Mouse (Mus musculus) embryonic fibroblast, embryonic 13.5 days (primary cell): Measurements from ENCODE around the gene Ube2j2.

ENCODE experiments used
- CTCF ChIP-seq: IDR thresholded peaks from 2 replicates; pipeline ENCODE4 v1.5.1; 2011; ENCODE audit warnings: mild to moderate bottlenecking, control low read depth, low read length, moderate library complexity, borderline replicate concordance; ENCODE audit not compliant: insufficient read depth
- POLR2A ChIP-seq: IDR thresholded peaks from 2 replicates; pipeline ENCODE4 v1.6.1; 2011; ENCODE audit warnings: low read depth, mild to moderate bottlenecking, control low read depth, low read length, moderate library complexity

- TF ChIP-seq CTCF (no peak), POLR2A (peak; percentile 45)
Measured at GRCm38 (mm10) chr4:155894311-155894881, 49.2 kb upstream of the Ube2j2 start.
